Mouse (Mus musculus): ENCODE results near the gene Sh3d21. TPM values are rescaled to one million over a fixed set of nuclear protein-coding genes. Genes with fewer than 3 reads are reported as not detected.

Sh3d21 gene
- polyA plus RNA-seq, 1 experiment from 2014 or later, result 5.5 TPM

GRCm38 (mm10) chr4:126155183-126155582, 8.1 kb downstream of the Sh3d21 start:
- H3K27ac ChIP-seq (replicated peaks; ENCODE audit: low read depth, low read length), result peak overlapping the region; percentile 48
- no peak overlapping the region for H3K4me2 ChIP-seq (ENCODE audit: low read depth, severe bottlenecking)
- no peaks in the 10 kb centered on the region for H3K36me3 ChIP-seq (ENCODE audit: control insufficient read depth, insufficient read depth, low read length)
- no peaks in the 10 kb centered on the region for H3K9me3 ChIP-seq (ENCODE audit: control insufficient read depth, low read length)
- no peaks in the 10 kb centered on the region for H3K27me3 ChIP-seq (ENCODE audit: control insufficient read depth, insufficient read depth, low read length)
- ATAC-seq (ENCODE audit: insufficient number of reproducible peaks, low FRiP score, low TSS enrichment, low read depth) (no peak), DNase-seq (ENCODE audit: low spot score) (no peak)
- peaks cover 27% of the 10 kb centered on the region for H3K4me1 ChIP-seq (ENCODE audit: control insufficient read depth, insufficient read depth, low read length)
- no peak overlapping the region for H3K4me3 ChIP-seq (ENCODE audit: low read depth, low read length)
- WGBS, result 46% methylated on average over 4 of the region's 4 CpGs
- H3K9ac ChIP-seq (ENCODE audit: low read length), result no peak overlapping the region

- Histone ChIP-seq H3K9ac (ENCODE audit: low read length) (no peak overlapping the region), H3K27ac (replicated peaks; ENCODE audit: low read depth, low read length) (no peak overlapping the region), H3K36me3 (ENCODE audit: control insufficient read depth, insufficient read depth, low read length) (no peaks in the 10 kb centered on the region), H3K9me3 (ENCODE audit: control insufficient read depth, low read length) (no peaks in the 10 kb centered on the region), H3K27me3 (ENCODE audit: control insufficient read depth, insufficient read depth, low read length) (no peaks in the 10 kb centered on the region), H3K4me2 (ENCODE audit: low read depth, severe bottlenecking) (no peak overlapping the region), H3K4me1 (ENCODE audit: control insufficient read depth, insufficient read depth, low read length) (peaks cover 42% of the 10 kb centered on the region), H3K4me3 (ENCODE audit: low read depth, low read length) (no peak overlapping the region)
- no peak for ATAC-seq (ENCODE audit: insufficient number of reproducible peaks, low FRiP score, low TSS enrichment, low read depth)
- WGBS, result 58% methylated on average over 14 of the region's 14 CpGs
- no peak for DNase-seq (ENCODE audit: low spot score)
Measured at GRCm38 (mm10) chr4:126152864-126153263, 10.4 kb downstream of the Sh3d21 start.

- H3K27me3 ChIP-seq (ENCODE audit: control insufficient read depth, insufficient read depth, low read length), result no peaks in the 10 kb centered on the region
Measured at GRCm38 (mm10) chr4:126151701-126152440, 11.4 kb downstream of the Sh3d21 start.

GRCm38 (mm10) chr4:126150949-126151320, 12.4 kb downstream of the Sh3d21 start:
- Histone ChIP-seq H3K9ac (ENCODE audit: low read length) (peak overlapping the region; percentile 57), H3K4me1 (ENCODE audit: control insufficient read depth, insufficient read depth, low read length) (peaks cover 44% of the 10 kb centered on the region)
- no peak for ATAC-seq (ENCODE audit: insufficient number of reproducible peaks, low FRiP score, low TSS enrichment, low read depth)

More at GRCm38 (mm10) chr4:126151701-126152440, 11.4 kb downstream of the Sh3d21 start:
- Histone ChIP-seq H3K4me2 (ENCODE audit: low read depth, severe bottlenecking) (peak overlapping the region; percentile 99; the same call in 1 of the 2 replicates), H3K9ac (ENCODE audit: low read length) (no peak overlapping the region), H3K27ac (replicated peaks; ENCODE audit: low read depth, low read length) (no peak overlapping the region), H3K36me3 (ENCODE audit: control insufficient read depth, insufficient read depth, low read length) (no peaks in the 10 kb centered on the region), H3K4me3 (ENCODE audit: low read depth, low read length) (no peak overlapping the region), H3K4me1 (ENCODE audit: control insufficient read depth, insufficient read depth, low read length) (peaks cover 45% of the 10 kb centered on the region), H3K9me3 (ENCODE audit: control insufficient read depth, low read length) (no peaks in the 10 kb centered on the region)
- WGBS, result 84% methylated on average over 16 of the region's 16 CpGs
- DNase-seq (ENCODE audit: low spot score) (no peak), ATAC-seq (ENCODE audit: insufficient number of reproducible peaks, low FRiP score, low TSS enrichment, low read depth) (no peak)

GRCm38 (mm10) chr4:126150297-126150948, 12.9 kb downstream of the Sh3d21 start:
- Histone ChIP-seq H3K4me1 (ENCODE audit: control insufficient read depth, insufficient read depth, low read length) (peaks cover 42% of the 10 kb centered on the region), H3K27me3 (ENCODE audit: control insufficient read depth, insufficient read depth, low read length) (no peaks in the 10 kb centered on the region), H3K4me2 (ENCODE audit: low read depth, severe bottlenecking) (peak overlapping the region; percentile 99), H3K36me3 (ENCODE audit: control insufficient read depth, insufficient read depth, low read length) (no peaks in the 10 kb centered on the region), H3K27ac (replicated peaks; ENCODE audit: low read depth, low read length) (peak overlapping the region; percentile 96), H3K9me3 (ENCODE audit: control insufficient read depth, low read length) (no peaks in the 10 kb centered on the region), H3K4me3 (ENCODE audit: low read depth, low read length) (peak overlapping the region; percentile 88), H3K9ac (ENCODE audit: low read length) (peak overlapping the region; percentile 57)
- ATAC-seq (ENCODE audit: insufficient number of reproducible peaks, low FRiP score, low TSS enrichment, low read depth), result peak; percentile 90
- 7% methylated on average over 16 of the region's 16 CpGs for WGBS
- DNase-seq (ENCODE audit: low spot score), result peak; percentile 99

More at GRCm38 (mm10) chr4:126150949-126151320, 12.4 kb downstream of the Sh3d21 start:
- Histone ChIP-seq H3K27me3 (ENCODE audit: control insufficient read depth, insufficient read depth, low read length) (no peaks in the 10 kb centered on the region), H3K27ac (replicated peaks; ENCODE audit: low read depth, low read length) (peak overlapping the region; percentile 94), H3K4me3 (ENCODE audit: low read depth, low read length) (peak overlapping the region; percentile 88), H3K4me2 (ENCODE audit: low read depth, severe bottlenecking) (peak overlapping the region; percentile 99), H3K36me3 (ENCODE audit: control insufficient read depth, insufficient read depth, low read length) (no peaks in the 10 kb centered on the region), H3K9me3 (ENCODE audit: control insufficient read depth, low read length) (no peaks in the 10 kb centered on the region)
- WGBS, result 31% methylated on average over 6 of the region's 6 CpGs
- DNase-seq (ENCODE audit: low spot score), result no peak

GRCm38 (mm10) chr4:126149798-126150197, 13.5 kb downstream of the Sh3d21 start:
- DNase-seq (ENCODE audit: low spot score) (no peak), ATAC-seq (ENCODE audit: insufficient number of reproducible peaks, low FRiP score, low TSS enrichment, low read depth) (peak; percentile 5)
- no peaks in the 10 kb centered on the region for H3K36me3 ChIP-seq (ENCODE audit: control insufficient read depth, insufficient read depth, low read length)
- peak overlapping the region; percentile 79; the same call in 1 of the 2 replicates for H3K9ac ChIP-seq (ENCODE audit: low read length)
- H3K4me2 ChIP-seq (ENCODE audit: low read depth, severe bottlenecking), result peak overlapping the region; percentile 99
- H3K4me3 ChIP-seq (ENCODE audit: low read depth, low read length), result peak overlapping the region; percentile 88
- peaks cover 41% of the 10 kb centered on the region for H3K4me1 ChIP-seq (ENCODE audit: control insufficient read depth, insufficient read depth, low read length)
- 11% methylated on average over 10 of the region's 10 CpGs for WGBS
- H3K27me3 ChIP-seq (ENCODE audit: control insufficient read depth, insufficient read depth, low read length), result no peaks in the 10 kb centered on the region
- no peaks in the 10 kb centered on the region for H3K9me3 ChIP-seq (ENCODE audit: control insufficient read depth, low read length)
- H3K27ac ChIP-seq (replicated peaks; ENCODE audit: low read depth, low read length), result peak overlapping the region; percentile 96

GRCm38 (mm10) chr4:126149041-126149676, 14.1 kb downstream of the Sh3d21 start:
- peak overlapping the region; percentile 88 for H3K4me3 ChIP-seq (ENCODE audit: low read depth, low read length)
- WGBS, result 8% methylated on average over 42 of the region's 42 CpGs
- H3K27ac ChIP-seq (replicated peaks; ENCODE audit: low read depth, low read length), result peak overlapping the region; percentile 96
- H3K4me2 ChIP-seq (ENCODE audit: low read depth, severe bottlenecking), result peak overlapping the region; percentile 99
- ATAC-seq (ENCODE audit: insufficient number of reproducible peaks, low FRiP score, low TSS enrichment, low read depth), result no peak
- no peaks in the 10 kb centered on the region for H3K36me3 ChIP-seq (ENCODE audit: control insufficient read depth, insufficient read depth, low read length)
- H3K9ac ChIP-seq (ENCODE audit: low read length), result peak overlapping the region; percentile 79
- no peaks in the 10 kb centered on the region for H3K27me3 ChIP-seq (ENCODE audit: control insufficient read depth, insufficient read depth, low read length)
- peak; percentile 56 for DNase-seq (ENCODE audit: low spot score)
- no peaks in the 10 kb centered on the region for H3K9me3 ChIP-seq (ENCODE audit: control insufficient read depth, low read length)
- peaks cover 41% of the 10 kb centered on the region for H3K4me1 ChIP-seq (ENCODE audit: control insufficient read depth, insufficient read depth, low read length)

GRCm38 (mm10) chr4:126148161-126148961, 14.9 kb downstream of the Sh3d21 start:
- Histone ChIP-seq H3K9me3 (ENCODE audit: control insufficient read depth, low read length) (no peaks in the 10 kb centered on the region), H3K9ac (ENCODE audit: low read length) (peak overlapping the region; percentile 79), H3K27ac (replicated peaks; ENCODE audit: low read depth, low read length) (peak overlapping the region; percentile 96), H3K36me3 (ENCODE audit: control insufficient read depth, insufficient read depth, low read length) (no peaks in the 10 kb centered on the region), H3K4me3 (ENCODE audit: low read depth, low read length) (peak overlapping the region; percentile 88), H3K4me1 (ENCODE audit: control insufficient read depth, insufficient read depth, low read length) (peaks cover 41% of the 10 kb centered on the region), H3K27me3 (ENCODE audit: control insufficient read depth, insufficient read depth, low read length) (no peaks in the 10 kb centered on the region), H3K4me2 (ENCODE audit: low read depth, severe bottlenecking) (peak overlapping the region; percentile 99)
- peak; percentile 81 for DNase-seq (ENCODE audit: low spot score)
- under 1% methylated on average over 63 of the region's 67 CpGs for WGBS
- peak; percentile 28; the same call in 1 of the 2 replicates for ATAC-seq (ENCODE audit: insufficient number of reproducible peaks, low FRiP score, low TSS enrichment, low read depth)
